Mouse (Mus musculus) WW6 (cell line): ENCODE measurements around the gene Tns3.
A peak's percentile ranks its signal among the peaks of the same experiment; 100 is the strongest.

Experiments
- DNase-seq: peaks from one replicate; pipeline ENCODE4 v3.0.0-alpha.2; 2013; ENCODE audit warnings: low read depth, low spot score

Tns3 gene

GRCm38 (mm10) chr11:8664393-8664743 lies at the start of gene Tns3:
Gene Tns3 (minus strand): TSS chr11:8664535.
- no peak for DNase-seq

- no peak for DNase-seq
These were observed 42.1 kb upstream of the Tns3 start for GRCm38 (mm10) chr11:8706246-8707041.

- no peak for DNase-seq
These were observed 40.8 kb upstream of the Tns3 start for GRCm38 (mm10) chr11:8705156-8705555.

GRCm38 (mm10) chr11:8703876-8704275 lies 39.5 kb upstream of the Tns3 start:
- DNase-seq = no peak

- no peak for DNase-seq
These were observed 38.2 kb upstream of the Tns3 start for GRCm38 (mm10) chr11:8702532-8702886.

- DNase-seq = no peak
These were observed 37.7 kb upstream of the Tns3 start for GRCm38 (mm10) chr11:8701845-8702531.

GRCm38 (mm10) chr11:8701400-8701799 lies 37.1 kb upstream of the Tns3 start:
- DNase-seq = no peak

- no peak for DNase-seq
These were observed 36.4 kb upstream of the Tns3 start for GRCm38 (mm10) chr11:8700641-8701221.

- no peak for DNase-seq
These were observed 35.4 kb upstream of the Tns3 start for GRCm38 (mm10) chr11:8699777-8700176.

GRCm38 (mm10) chr11:8697670-8698069 lies 33.3 kb upstream of the Tns3 start:
- no peak for DNase-seq

- no peak for DNase-seq
These were observed 29.8 kb upstream of the Tns3 start for GRCm38 (mm10) chr11:8694096-8694495.

- peak; percentile 74 for DNase-seq
These were observed 28.5 kb upstream of the Tns3 start for GRCm38 (mm10) chr11:8692536-8693471.

GRCm38 (mm10) chr11:8692162-8692535 lies 27.8 kb upstream of the Tns3 start:
- DNase-seq = no peak

GRCm38 (mm10) chr11:8691605-8692004 lies 27.3 kb upstream of the Tns3 start:
- DNase-seq = no peak

- DNase-seq = no peak
These were observed 26.3 kb upstream of the Tns3 start for GRCm38 (mm10) chr11:8690633-8691032.

GRCm38 (mm10) chr11:8689515-8689914 lies 25.2 kb upstream of the Tns3 start:
- no peak for DNase-seq

- DNase-seq = no peak
These were observed 24.6 kb upstream of the Tns3 start for GRCm38 (mm10) chr11:8688907-8689306.

- no peak for DNase-seq
These were observed 22.2 kb upstream of the Tns3 start for GRCm38 (mm10) chr11:8686501-8686900.

GRCm38 (mm10) chr11:8686061-8686460 lies 21.7 kb upstream of the Tns3 start:
- DNase-seq = no peak

- no peak for DNase-seq
These were observed 20.9 kb upstream of the Tns3 start for GRCm38 (mm10) chr11:8685195-8685594.

- no peak for DNase-seq
These were observed 19.9 kb upstream of the Tns3 start for GRCm38 (mm10) chr11:8684262-8684661.

GRCm38 (mm10) chr11:8681356-8681755 lies 17.0 kb upstream of the Tns3 start:
- DNase-seq = no peak
